Mouse (Mus musculus): Measurements from ENCODE around the gene Myo10. TPM values are rescaled to one million over a fixed set of nuclear protein-coding genes. Genes with fewer than 3 reads are reported as not detected.

Gene Myo10
- polyA plus RNA-seq, 1 experiment from 2014 or later, result 14.3 TPM

- no peak for ATAC-seq (ENCODE audit: insufficient number of reproducible peaks, low FRiP score)
- peaks cover 15% of the 10 kb centered on the region for H3K4me1 ChIP-seq (replicated peaks)
- H3K27ac ChIP-seq (ENCODE audit: poor library complexity, severe bottlenecking), result no peak overlapping the region
These were observed 9.0 kb downstream of the Myo10 start for GRCm38 (mm10) chr15:25631332-25631731.

GRCm38 (mm10) chr15:25632902-25633301 is 10.6 kb downstream of the Myo10 start:
- Histone ChIP-seq H3K9ac (no peak overlapping the region), H3K4me2 (no peak overlapping the region), H3K27ac (ENCODE audit: poor library complexity, severe bottlenecking) (no peak overlapping the region), H3K9me3 (replicated peaks) (no peaks in the 10 kb centered on the region), H3K27me3 (replicated peaks) (0 out of 2 replicates have a peak, but pooled peaks cover 3% of the 10 kb centered on the region), H3K4me1 (replicated peaks) (peaks cover 12% of the 10 kb centered on the region), H3K36me3 (no peaks in the 10 kb centered on the region), H3K4me3 (no peak overlapping the region)
- 72% methylated on average over 11 of the region's 11 CpGs for WGBS
- no peak for ATAC-seq (ENCODE audit: insufficient number of reproducible peaks, low FRiP score)

More at GRCm38 (mm10) chr15:25631332-25631731, 9.0 kb downstream of the Myo10 start:
- 0 out of 2 replicates have a peak, but pooled peaks cover 3% of the 10 kb centered on the region for H3K27me3 ChIP-seq (replicated peaks)
- H3K9me3 ChIP-seq (replicated peaks), result no peaks in the 10 kb centered on the region
- 82% methylated on average over 6 of the region's 6 CpGs for WGBS
- no peak overlapping the region for H3K4me3 ChIP-seq
- H3K9ac ChIP-seq, result no peak overlapping the region
- no peaks in the 10 kb centered on the region for H3K36me3 ChIP-seq
- H3K4me2 ChIP-seq, result no peak overlapping the region

- Histone ChIP-seq H3K4me2 (no peak overlapping the region), H3K27me3 (replicated peaks) (0 out of 2 replicates have a peak, but pooled peaks cover 3% of the 10 kb centered on the region), H3K9ac (no peak overlapping the region), H3K27ac (ENCODE audit: poor library complexity, severe bottlenecking) (no peak overlapping the region), H3K9me3 (replicated peaks) (no peaks in the 10 kb centered on the region), H3K4me1 (replicated peaks) (peaks cover 13% of the 10 kb centered on the region), H3K4me3 (no peak overlapping the region), H3K36me3 (no peaks in the 10 kb centered on the region)
- WGBS, result 90% methylated on average over 13 of the region's 13 CpGs
- ATAC-seq (ENCODE audit: insufficient number of reproducible peaks, low FRiP score), result no peak
These were observed 11.5 kb downstream of the Myo10 start for GRCm38 (mm10) chr15:25633674-25634340.

DNA sequence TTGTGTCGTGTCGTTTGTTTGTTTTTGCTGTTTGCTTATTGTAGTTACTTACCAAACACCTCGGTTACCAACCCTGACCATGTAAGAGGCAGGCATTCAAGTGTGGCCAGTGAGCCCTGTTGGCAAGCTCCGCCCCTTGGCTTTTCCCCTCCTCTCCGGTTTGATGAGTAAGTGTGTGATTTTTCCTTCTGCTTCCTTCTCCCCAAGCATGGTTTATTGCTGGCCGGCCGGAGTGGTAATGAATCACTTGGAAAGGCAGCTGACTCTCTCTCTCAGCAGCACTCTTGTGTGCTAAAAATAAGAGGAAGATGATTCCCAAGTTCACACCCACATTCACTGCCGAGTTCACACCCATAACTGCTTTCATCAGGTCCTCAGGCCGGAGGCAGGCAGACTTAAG is 15.4 kb downstream of the Myo10 start:
- no peak overlapping the region for H3K27ac ChIP-seq (ENCODE audit: poor library complexity, severe bottlenecking)
- no peak overlapping the region for H3K4me2 ChIP-seq
- ATAC-seq (ENCODE audit: insufficient number of reproducible peaks, low FRiP score), result no peak
- 0 out of 2 replicates have a peak, but pooled peaks cover 3% of the 10 kb centered on the region for H3K27me3 ChIP-seq (replicated peaks)
- H3K9me3 ChIP-seq (replicated peaks), result no peaks in the 10 kb centered on the region
- 63% methylated on average over 9 of the region's 9 CpGs for WGBS
- peaks cover 27% of the 10 kb centered on the region for H3K4me1 ChIP-seq (replicated peaks)
- no peak overlapping the region for H3K4me3 ChIP-seq
- H3K9ac ChIP-seq, result no peak overlapping the region
- H3K36me3 ChIP-seq, result no peaks in the 10 kb centered on the region

DNA sequence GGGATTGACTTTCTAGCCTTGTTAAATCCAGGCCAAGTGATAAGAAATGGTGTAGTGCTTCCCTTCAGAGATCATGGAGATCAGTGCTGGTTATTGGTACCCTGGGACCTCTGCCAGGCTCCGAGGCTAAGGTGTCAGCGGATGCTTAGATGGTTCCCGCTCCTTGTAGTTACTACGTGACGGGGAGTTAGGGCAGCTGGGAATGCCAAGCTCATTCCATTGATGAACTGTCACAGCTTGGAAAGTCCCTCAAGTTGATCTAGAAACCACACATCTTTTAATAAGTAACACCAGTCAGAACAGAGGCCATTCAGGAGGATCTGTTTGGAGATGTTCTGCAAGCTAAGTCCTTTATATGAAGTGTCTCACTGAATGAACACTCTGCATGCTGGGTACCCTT is 16.9 kb downstream of the Myo10 start:
- ATAC-seq (ENCODE audit: insufficient number of reproducible peaks, low FRiP score), result no peak
- peaks cover 34% of the 10 kb centered on the region for H3K4me1 ChIP-seq (replicated peaks)

DNA sequence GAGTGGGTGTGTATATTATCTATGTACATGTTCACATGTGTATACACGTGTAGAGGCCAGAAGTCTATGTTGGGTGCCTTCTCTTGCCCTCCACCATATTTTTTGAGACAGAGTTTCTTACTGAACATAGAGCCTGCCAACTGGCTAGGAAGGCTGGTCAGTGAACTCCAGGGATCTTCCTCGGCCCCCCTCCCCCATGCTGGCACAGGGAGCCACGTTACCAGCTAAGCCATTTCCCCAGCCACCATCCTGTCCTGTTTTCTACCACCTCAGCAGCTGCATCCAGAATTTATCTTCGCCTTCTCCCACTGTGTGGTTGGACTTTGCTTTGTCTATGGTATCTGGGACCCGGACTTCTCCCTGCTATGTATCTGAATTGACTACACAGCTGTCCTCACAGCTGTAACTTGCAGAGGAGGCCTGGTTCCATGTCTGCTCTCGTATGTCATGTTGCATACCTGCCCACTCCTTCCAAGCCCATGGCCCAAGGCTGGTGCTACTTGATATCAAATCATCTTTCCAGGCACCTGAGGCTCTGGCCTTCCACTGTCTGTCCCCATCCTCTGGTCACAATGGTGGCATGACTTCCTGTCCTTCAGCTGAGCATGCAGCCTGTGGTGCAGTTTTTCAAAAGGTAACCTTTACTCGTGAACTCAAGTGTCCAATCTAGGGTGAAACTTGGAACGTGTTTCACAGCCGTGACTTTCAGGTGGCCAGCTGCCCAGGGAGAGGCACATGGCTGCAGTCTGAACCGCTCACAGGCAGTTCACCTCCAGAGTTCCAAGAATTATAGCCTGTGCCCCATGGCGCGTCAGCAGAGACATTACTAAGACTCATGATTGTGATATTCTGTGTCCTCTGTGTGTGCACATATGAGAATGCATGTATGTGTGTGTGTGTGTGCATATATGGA is 18.8 kb downstream of the Myo10 start:
- Histone ChIP-seq H3K9me3 (replicated peaks) (no peaks in the 10 kb centered on the region), H3K4me2 (no peak overlapping the region), H3K27me3 (replicated peaks) (0 out of 2 replicates have a peak, but pooled peaks cover 3% of the 10 kb centered on the region), H3K36me3 (no peaks in the 10 kb centered on the region), H3K9ac (no peak overlapping the region), H3K4me1 (replicated peaks) (peaks cover 44% of the 10 kb centered on the region), H3K27ac (ENCODE audit: poor library complexity, severe bottlenecking) (no peak overlapping the region), H3K4me3 (no peak overlapping the region)
- WGBS, result 82% methylated on average over 12 of the region's 12 CpGs
- no peak for ATAC-seq (ENCODE audit: insufficient number of reproducible peaks, low FRiP score)

More for the DNA sequence above, 16.9 kb downstream of the Myo10 start:
- Histone ChIP-seq H3K4me2 (no peak overlapping the region), H3K4me3 (no peak overlapping the region), H3K27me3 (replicated peaks) (no peaks in the 10 kb centered on the region), H3K9me3 (replicated peaks) (no peaks in the 10 kb centered on the region), H3K27ac (ENCODE audit: poor library complexity, severe bottlenecking) (no peak overlapping the region), H3K36me3 (no peaks in the 10 kb centered on the region), H3K9ac (no peak overlapping the region)
- 68% methylated on average over 5 of the region's 5 CpGs for WGBS

- ATAC-seq (ENCODE audit: insufficient number of reproducible peaks, low FRiP score), result 0 out of 2 replicates have a peak, but pooled peaks have one; percentile 19
- WGBS, result 40% methylated on average over 9 of the region's 9 CpGs
- H3K9me3 ChIP-seq (replicated peaks), result no peaks in the 10 kb centered on the region
- peak overlapping the region; percentile 7 for H3K27ac ChIP-seq (ENCODE audit: poor library complexity, severe bottlenecking)
- 0 out of 2 replicates have a peak, but pooled peaks cover 15% of the 10 kb centered on the region for H3K27me3 ChIP-seq (replicated peaks)
- H3K4me3 ChIP-seq, result no peak overlapping the region
- no peak overlapping the region for H3K9ac ChIP-seq
- H3K4me2 ChIP-seq, result no peak overlapping the region
- peaks cover 44% of the 10 kb centered on the region for H3K4me1 ChIP-seq (replicated peaks)
- H3K36me3 ChIP-seq, result no peaks in the 10 kb centered on the region
These were observed 20.1 kb downstream of the Myo10 start for GRCm38 (mm10) chr15:25642214-25643058.

- WGBS, result 85% methylated on average over 4 of the region's 4 CpGs
- Histone ChIP-seq H3K27ac (ENCODE audit: poor library complexity, severe bottlenecking) (no peak overlapping the region), H3K36me3 (no peaks in the 10 kb centered on the region), H3K9me3 (replicated peaks) (no peaks in the 10 kb centered on the region; the same call in 1 of the 2 replicates), H3K4me2 (no peak overlapping the region), H3K4me3 (no peak overlapping the region), H3K27me3 (replicated peaks) (peaks cover 28% of the 10 kb centered on the region), H3K9ac (no peak overlapping the region), H3K4me1 (replicated peaks) (peaks cover 50% of the 10 kb centered on the region)
- no peak for ATAC-seq (ENCODE audit: insufficient number of reproducible peaks, low FRiP score)
These were observed 23.5 kb downstream of the Myo10 start for GRCm38 (mm10) chr15:25645862-25646261.

DNA sequence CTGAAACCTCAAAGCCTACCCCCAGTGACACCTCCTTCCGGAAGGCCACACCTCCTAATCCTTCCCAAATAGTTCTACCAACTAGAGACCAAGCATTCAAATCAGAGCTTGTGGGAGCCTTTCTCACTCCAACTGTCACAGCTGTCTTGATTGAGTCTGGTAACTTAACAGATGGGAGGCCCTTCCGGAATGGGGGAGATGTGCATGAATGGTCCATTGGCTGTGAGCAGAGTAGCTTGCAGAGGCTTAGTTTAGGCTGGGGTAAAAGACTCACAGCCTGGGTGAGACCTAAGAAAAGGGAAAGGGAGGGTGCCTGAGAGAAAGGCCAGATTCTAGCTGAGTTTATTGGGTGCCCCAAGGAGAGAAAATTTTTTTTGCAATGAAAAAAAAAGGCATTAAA is 26.0 kb downstream of the Myo10 start:
- no peak overlapping the region for H3K4me3 ChIP-seq
- no peak overlapping the region for H3K27ac ChIP-seq (ENCODE audit: poor library complexity, severe bottlenecking)
- H3K4me2 ChIP-seq, result no peak overlapping the region
- no peak for ATAC-seq (ENCODE audit: insufficient number of reproducible peaks, low FRiP score)
- H3K9me3 ChIP-seq (replicated peaks), result no peaks in the 10 kb centered on the region; the same call in 1 of the 2 replicates
- H3K36me3 ChIP-seq, result no peaks in the 10 kb centered on the region
- WGBS, result 81% methylated on average over 2 of the region's 2 CpGs
- peaks cover 33% of the 10 kb centered on the region for H3K4me1 ChIP-seq (replicated peaks)
- no peak overlapping the region for H3K9ac ChIP-seq
- peaks cover 49% of the 10 kb centered on the region for H3K27me3 ChIP-seq (replicated peaks)

DNA sequence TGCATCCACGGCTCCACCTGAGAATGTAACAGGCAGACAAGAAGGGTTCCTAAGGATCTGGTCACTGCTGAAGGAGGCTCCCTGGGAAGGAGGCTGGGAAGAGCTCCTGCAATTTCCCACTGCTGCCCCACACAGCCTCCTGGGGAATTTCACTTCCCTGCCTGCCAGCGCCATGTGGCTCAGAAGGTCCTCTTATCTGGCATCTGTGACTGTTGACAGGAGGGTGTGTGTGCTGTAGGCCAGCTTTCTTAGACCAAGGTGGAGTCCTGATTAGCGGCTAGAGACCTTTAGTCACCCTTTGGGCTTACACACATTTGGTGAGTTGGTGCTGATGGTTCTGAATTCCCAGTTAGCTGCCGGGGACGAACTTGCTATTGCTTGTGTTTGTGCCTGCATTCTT is 28.0 kb downstream of the Myo10 start:
- Histone ChIP-seq H3K27me3 (replicated peaks) (peaks cover 66% of the 10 kb centered on the region), H3K4me1 (replicated peaks) (peaks cover 29% of the 10 kb centered on the region), H3K36me3 (no peaks in the 10 kb centered on the region), H3K4me2 (peak overlapping the region; percentile 26; the same call in 1 of the 2 replicates), H3K27ac (ENCODE audit: poor library complexity, severe bottlenecking) (no peak overlapping the region), H3K9me3 (replicated peaks) (no peaks in the 10 kb centered on the region; the same call in 1 of the 2 replicates), H3K9ac (no peak overlapping the region), H3K4me3 (no peak overlapping the region)
- ATAC-seq (ENCODE audit: insufficient number of reproducible peaks, low FRiP score), result peak; percentile 61; the same call in 1 of the 2 replicates
- WGBS, result 8% methylated on average over 5 of the region's 5 CpGs

Data from heart, embryonic 12.5 days (tissue).